Mouse (Mus musculus): Measurements from ENCODE around the gene Arid3b. TPM values are rescaled to one million over a fixed set of nuclear protein-coding genes. Genes with fewer than 3 reads are reported as not detected.

Gene Arid3b
- polyA plus RNA-seq, 1 experiment = 6.7 TPM

DNA sequence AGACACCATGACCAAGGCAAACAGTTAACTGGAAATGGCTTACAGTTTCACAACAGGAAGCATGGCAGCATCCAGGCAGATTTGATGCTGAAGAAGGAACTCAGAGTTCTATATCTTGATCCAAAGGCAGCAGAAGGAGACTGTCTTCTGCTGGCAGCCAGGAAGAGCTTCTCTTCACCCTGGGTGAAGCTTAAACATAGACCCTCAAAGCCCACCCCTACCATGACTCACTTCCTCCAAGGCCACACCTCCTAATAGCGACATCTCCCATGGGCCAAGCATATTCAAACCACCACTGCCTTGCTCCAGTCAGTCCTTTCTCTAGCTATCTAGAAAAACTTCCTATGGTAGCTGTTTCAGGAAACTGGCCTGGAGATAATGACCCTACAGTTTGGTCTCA, 89.5 kb downstream of the Arid3b start:
- DNase-seq (ENCODE audit: low spot score) = no peak

DNA sequence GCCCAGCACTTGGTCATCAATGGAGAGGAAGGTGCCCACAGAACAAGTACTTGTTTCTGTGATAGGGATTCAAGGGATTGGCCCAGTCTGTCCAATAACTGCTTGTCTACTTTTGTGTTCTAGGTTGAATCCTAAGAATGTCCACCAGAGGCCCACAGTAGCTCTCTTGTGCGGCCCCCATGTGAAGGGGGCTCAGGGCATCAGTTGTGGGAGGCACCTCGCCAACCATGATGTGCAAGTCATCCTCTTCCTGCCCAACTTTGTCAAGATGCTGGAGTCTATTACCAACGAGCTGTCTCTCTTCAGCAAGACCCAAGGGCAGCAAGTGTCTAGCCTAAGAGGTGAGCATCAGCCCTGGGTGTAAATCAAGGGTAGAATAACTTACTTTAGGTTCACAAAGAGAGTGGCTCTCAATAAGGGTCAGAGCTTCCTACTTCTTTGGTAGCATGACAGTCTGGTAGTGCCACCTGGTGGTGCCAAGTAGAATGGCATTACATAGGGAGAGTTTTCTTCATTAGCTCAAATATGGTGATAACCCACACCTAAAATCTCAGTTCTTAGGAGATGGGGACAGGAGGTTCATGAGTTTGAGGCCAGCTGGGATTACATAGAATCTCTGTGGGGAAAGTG, 92.0 kb downstream of the Arid3b start:
- DNase-seq (ENCODE audit: low spot score) = no peak

Other genes starting within 250 kb of the Arid3b start
- 32.4 and 38.8 TPM in 2 replicates for gene Ulk3, start 247.3 kb downstream of the Arid3b start, polyA plus RNA-seq (2012; rRNA removed)
- not detected in 2 replicates for gene Cplx3, start 230.5 kb downstream of the Arid3b start, polyA plus RNA-seq (2012; rRNA removed)
- 0.03 and 0.07 TPM in 2 replicates for gene Lman1l, start 216.0 kb downstream of the Arid3b start, polyA plus RNA-seq (2012; rRNA removed)
- gene Csk, start 183.2 kb downstream of the Arid3b start, polyA plus RNA-seq (2012; rRNA removed) = 54.8 and 69.3 TPM in 2 replicates
- not detected in 2 replicates for gene Cyp1a2, start 153.1 kb downstream of the Arid3b start, polyA plus RNA-seq (2012; rRNA removed)
- gene Cyp1a1, start 148.9 kb downstream of the Arid3b start, polyA plus RNA-seq (2012; rRNA removed) = 16.2 and 21.1 TPM in 2 replicates
- gene Edc3, start 128.3 kb downstream of the Arid3b start, polyA plus RNA-seq (2012; rRNA removed) = 12.3 and 13.8 TPM in 2 replicates
- 90.8 and 111 TPM in 2 replicates for gene Clk3, start 70.9 kb downstream of the Arid3b start, polyA plus RNA-seq (2012; rRNA removed)
- gene Ubl7, start 74.2 kb upstream of the Arid3b start, polyA plus RNA-seq (2012; rRNA removed) = 69.2 and 74.7 TPM in 2 replicates
- 13.6 and 14.8 TPM in 2 replicates for gene Sema7a, start 103.3 kb upstream of the Arid3b start, polyA plus RNA-seq (2012; rRNA removed)
- gene Cyp11a1, start 169.6 kb upstream of the Arid3b start, polyA plus RNA-seq (2012; rRNA removed) = 0.36 and 0.37 TPM in 2 replicates
- gene Stra6, start 227.0 kb upstream of the Arid3b start, polyA plus RNA-seq (2012; rRNA removed) = 0.50 and 0.63 TPM in 2 replicates

Measured in urinary bladder, adult 2 months (tissue).